Mouse (Mus musculus): ENCODE measurements around the gene 6030458C11Rik.

The 6030458C11Rik gene

GRCm38 (mm10) chr15:12824197-12824952, at the start of gene 6030458C11Rik, which contains the start of gene Drosha:
TSS of gene 6030458C11Rik (minus strand) at chr15:12824649.
TSS of gene Drosha (plus strand) at chr15:12824815.
- peak; percentile 100 for DNase-seq (ENCODE audit: low read depth, low spot score)

DNA sequence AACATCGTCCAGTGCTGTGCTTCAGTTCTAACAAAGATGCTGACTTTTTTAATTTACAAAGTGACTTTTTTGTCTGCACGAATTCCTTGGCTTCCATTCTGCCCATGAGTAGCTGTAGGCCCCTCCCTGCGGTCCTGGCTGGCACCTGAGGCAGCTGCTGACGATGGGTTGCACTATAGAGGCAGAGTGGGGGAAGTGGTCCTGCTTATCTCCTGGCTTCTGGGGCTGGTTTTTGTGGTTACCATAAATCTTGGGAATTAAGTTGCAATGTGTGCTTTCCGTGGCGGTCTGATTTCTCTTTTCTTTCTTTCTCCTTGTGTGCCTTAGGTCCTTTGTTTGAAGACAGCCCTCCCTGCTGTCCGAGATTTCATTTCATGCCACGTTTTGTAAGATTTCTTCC, 42.8 kb upstream of the 6030458C11Rik start:
- no peak for DNase-seq (ENCODE audit: low read depth, low spot score)

- no peak for DNase-seq (ENCODE audit: low read depth, low spot score)
These were observed 41.3 kb upstream of the 6030458C11Rik start for GRCm38 (mm10) chr15:12865595-12866314.

GRCm38 (mm10) chr15:12863669-12864068, 39.2 kb upstream of the 6030458C11Rik start:
- no peak for DNase-seq (ENCODE audit: low read depth, low spot score)

GRCm38 (mm10) chr15:12862061-12862460, 37.6 kb upstream of the 6030458C11Rik start:
- no peak for DNase-seq (ENCODE audit: low read depth, low spot score)

DNA sequence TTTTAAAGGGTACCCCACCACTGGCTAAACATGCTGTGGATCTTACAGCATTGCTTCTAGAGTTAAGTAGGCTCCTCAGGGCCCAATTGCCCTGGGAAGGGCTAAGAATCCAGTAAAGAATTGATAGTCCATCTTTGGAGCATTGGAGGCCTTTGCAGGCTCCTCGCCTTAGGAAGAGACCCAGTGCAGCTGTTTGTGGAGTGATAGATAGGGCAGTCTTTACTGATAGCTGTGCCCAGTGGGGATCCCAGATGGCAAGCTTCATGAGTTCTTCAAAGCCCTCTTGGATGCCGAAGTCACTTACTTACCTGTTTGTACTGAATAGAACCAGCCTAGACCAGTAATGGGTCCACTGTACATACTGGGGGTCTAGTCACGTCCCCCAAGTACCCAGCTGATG, 34.2 kb upstream of the 6030458C11Rik start:
- no peak for DNase-seq (ENCODE audit: low read depth, low spot score)

GRCm38 (mm10) chr15:12857840-12858516, 33.5 kb upstream of the 6030458C11Rik start:
- no peak for DNase-seq (ENCODE audit: low read depth, low spot score)

GRCm38 (mm10) chr15:12856780-12857179, 32.3 kb upstream of the 6030458C11Rik start:
- no peak for DNase-seq (ENCODE audit: low read depth, low spot score)

GRCm38 (mm10) chr15:12853471-12853870, 29.0 kb upstream of the 6030458C11Rik start:
- DNase-seq (ENCODE audit: low read depth, low spot score) = no peak

GRCm38 (mm10) chr15:12849373-12849772, 24.9 kb upstream of the 6030458C11Rik start:
- DNase-seq (ENCODE audit: low read depth, low spot score) = no peak

- no peak for DNase-seq (ENCODE audit: low read depth, low spot score)
These were observed 23.9 kb upstream of the 6030458C11Rik start for GRCm38 (mm10) chr15:12848196-12848975.

- no peak for DNase-seq (ENCODE audit: low read depth, low spot score)
These were observed 18.4 kb upstream of the 6030458C11Rik start for GRCm38 (mm10) chr15:12842833-12843232.

DNA sequence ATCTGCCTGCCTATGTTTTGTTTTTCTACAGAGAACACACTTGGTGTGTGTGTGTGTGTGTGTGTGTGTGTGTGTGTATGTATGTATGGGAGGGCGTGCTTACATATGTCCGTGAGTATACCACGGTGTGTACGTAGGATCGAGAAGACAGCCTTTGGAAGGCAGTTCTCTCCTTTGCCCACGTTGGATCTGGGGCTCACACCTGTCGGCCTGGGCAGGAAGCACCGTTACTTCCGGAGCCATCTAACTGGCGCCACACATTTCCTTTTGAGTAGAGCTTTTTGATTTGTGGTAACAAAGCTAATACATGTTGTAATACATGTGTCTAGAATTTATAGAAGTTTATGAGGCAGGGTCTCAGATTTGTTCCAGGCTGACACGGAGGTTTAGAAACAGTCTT, 16.3 kb upstream of the 6030458C11Rik start:
- DNase-seq (ENCODE audit: low read depth, low spot score) = no peak

- no peak for DNase-seq (ENCODE audit: low read depth, low spot score)
These were observed 9.8 kb upstream of the 6030458C11Rik start for GRCm38 (mm10) chr15:12834231-12834630.

DNA sequence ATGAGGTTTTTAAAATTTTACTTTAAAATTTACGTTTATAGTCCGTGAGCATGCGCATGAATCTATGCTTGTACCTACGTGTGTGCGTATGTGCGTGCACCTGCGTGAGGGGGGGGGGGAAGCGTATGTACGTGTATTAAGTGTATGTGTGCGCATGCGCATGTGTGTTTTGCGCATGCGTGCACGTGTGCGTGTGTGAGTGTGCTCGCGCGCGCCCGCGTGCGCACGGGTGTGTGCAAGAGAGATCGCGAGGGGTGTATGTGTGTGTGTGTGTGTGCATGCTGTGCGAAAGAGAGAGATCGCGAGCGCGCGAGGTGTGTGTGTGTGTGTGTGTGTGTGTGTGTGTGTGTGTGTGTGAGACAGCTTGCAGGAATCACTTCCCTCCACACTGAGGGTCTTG, 8.9 kb upstream of the 6030458C11Rik start:
- DNase-seq (ENCODE audit: low read depth, low spot score) = no peak

GRCm38 (mm10) chr15:12832599-12832998, 8.2 kb upstream of the 6030458C11Rik start:
- DNase-seq (ENCODE audit: low read depth, low spot score) = no peak

DNA sequence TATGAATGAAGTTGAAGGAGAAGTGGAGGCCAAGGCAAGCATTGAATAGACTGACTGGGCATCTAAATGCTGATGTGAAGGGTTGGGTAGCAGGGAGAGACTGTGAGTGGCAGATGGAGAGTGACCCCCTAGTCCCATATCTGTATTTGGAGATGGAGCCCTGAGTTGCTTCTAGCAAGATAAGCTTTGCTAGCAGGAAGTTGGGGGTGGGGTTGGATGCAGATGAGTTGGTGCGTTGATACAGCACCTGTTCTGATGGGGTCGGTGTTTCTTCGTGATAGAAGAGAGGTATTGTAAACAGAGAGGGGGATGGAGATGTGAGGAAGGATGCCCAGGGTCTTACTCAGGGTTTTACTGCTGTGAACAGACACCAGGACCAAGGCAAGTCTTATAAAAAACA, 5.4 kb upstream of the 6030458C11Rik start:
- no peak for DNase-seq (ENCODE audit: low read depth, low spot score)

DNA sequence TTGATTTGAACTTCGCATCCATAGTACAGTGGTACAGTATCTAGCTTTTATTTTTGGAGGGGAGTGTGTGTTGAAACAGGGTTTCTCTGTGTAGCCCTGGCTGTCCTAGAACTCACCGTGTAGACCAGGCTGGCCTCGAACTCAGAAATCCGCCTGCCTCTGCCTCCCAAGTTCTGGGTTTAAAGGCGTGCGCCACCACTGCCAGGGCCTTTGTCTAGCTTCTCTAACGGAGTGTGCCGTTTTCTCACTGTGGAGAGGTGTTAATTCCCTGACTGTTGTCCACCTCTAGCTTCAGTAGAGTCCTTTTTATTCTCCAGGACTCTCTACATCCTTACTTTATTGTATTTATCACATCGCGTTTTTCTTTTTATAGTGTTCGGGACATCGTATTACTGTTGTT, 959 bp upstream of the 6030458C11Rik start:
- DNase-seq (ENCODE audit: low read depth, low spot score) = no peak

DNA sequence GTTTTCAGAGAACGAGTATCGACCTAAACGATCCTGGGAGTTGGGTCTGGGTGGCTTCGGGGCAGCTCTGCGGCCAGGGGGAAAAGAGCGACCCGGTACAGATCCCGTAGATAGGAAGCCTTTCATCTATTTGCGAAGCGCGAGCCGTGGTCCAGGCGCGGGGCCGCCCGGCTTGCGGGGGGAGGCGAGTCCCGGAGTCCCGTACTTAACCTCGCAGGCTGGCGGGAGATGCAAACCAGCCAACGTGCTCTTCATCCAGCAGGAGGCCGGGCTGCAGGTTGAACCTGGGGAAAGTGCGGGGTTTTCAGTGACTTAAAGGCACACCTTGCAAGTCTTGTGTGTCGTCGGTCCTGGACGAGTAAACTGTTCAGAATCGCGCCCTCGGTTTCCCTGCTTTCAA, 516 bp upstream of the 6030458C11Rik start:
- DNase-seq (ENCODE audit: low read depth, low spot score) = no peak

DNA sequence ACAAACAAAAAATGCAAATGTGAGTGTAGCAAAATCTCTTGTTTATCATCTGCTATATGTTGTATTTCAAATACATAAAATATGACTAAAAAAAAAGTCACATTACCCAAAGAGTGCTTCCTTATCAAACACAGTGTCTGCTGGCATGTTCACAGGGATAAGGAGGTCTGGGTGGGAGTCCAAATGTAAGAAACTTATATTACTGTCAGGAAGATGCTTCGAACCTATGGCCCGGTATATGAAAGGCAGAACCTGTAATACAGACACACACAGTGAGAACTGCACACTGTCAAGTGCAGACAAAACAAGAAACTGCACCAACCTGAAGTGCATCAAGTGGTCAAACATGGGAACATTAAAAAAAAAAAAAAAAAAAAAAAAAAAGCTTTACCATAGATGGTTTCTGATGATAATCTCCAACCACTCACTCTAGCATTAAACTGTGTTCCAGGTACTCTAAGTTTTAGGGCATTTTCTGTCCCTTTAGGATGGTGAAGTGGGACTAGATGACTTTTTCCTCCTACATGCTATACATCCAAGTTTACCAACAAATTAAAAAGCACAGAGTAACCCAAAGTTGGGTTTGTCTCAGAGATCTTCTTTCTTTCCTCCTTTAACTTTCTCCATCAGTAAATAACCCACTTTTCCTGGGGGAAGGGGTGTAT, 862 bp downstream of the 6030458C11Rik start:
- peak; percentile 32 for DNase-seq (ENCODE audit: low read depth, low spot score)
